Mouse (Mus musculus) mouse trophoblast stem cell (cell line): ENCODE data around the gene Mta2.
"Not testable (repeated sequence)": the region's sequence is repeated elsewhere in the genome, so short reads cannot be mapped to it uniquely, and the experiment has no call there.

Experiments
- in situ Hi-C, 2 experiments: fragments of 300-500 bp; cut with MseI, MboI; formaldehyde crosslinking; loops; 2 replicates in 1 of 2; 3 replicates in 1 of 2; pipeline ENCODE4 v1.15.1; 2025

Mta2 gene

GRCm38 (mm10) chr19:8967373-8967743 is 25.7 kb downstream of the Mta2 start:
- in situ Hi-C loops: no loop called here

- in situ Hi-C loops: no loop called here
These were observed 26.2 kb downstream of the Mta2 start for GRCm38 (mm10) chr19:8967893-8968292.

GRCm38 (mm10) chr19:8972491-8972890 is 30.8 kb downstream of the Mta2 start:
- in situ Hi-C loops: not testable (repeated sequence)

GRCm38 (mm10) chr19:8974638-8975037 is 33.0 kb downstream of the Mta2 start:
- in situ Hi-C loops: no loop called here

- in situ Hi-C loops: no loop called here
These were observed 33.8 kb downstream of the Mta2 start for GRCm38 (mm10) chr19:8975491-8975890.

GRCm38 (mm10) chr19:8976535-8976934 is 34.9 kb downstream of the Mta2 start:
- in situ Hi-C loops: no loop called here

GRCm38 (mm10) chr19:8980771-8981170 is 39.1 kb downstream of the Mta2 start:
- in situ Hi-C loops: no loop called here

GRCm38 (mm10) chr19:8981450-8982168 is 39.9 kb downstream of the Mta2 start:
- in situ Hi-C loops: no loop called here

- in situ Hi-C loops: no loop called here
These were observed 40.9 kb downstream of the Mta2 start for GRCm38 (mm10) chr19:8982303-8983149.

- in situ Hi-C loops: no loop called here
These were observed 41.5 kb downstream of the Mta2 start for GRCm38 (mm10) chr19:8983150-8983650.

GRCm38 (mm10) chr19:8984255-8984868 is 42.7 kb downstream of the Mta2 start:
- in situ Hi-C loops: no loop called here

GRCm38 (mm10) chr19:8985891-8986290 is 44.2 kb downstream of the Mta2 start:
- in situ Hi-C loops: no loop called here

- in situ Hi-C loops: no loop called here
These were observed 46.1 kb downstream of the Mta2 start for GRCm38 (mm10) chr19:8987816-8988215.

GRCm38 (mm10) chr19:8988346-8989065 is 46.8 kb downstream of the Mta2 start:
- in situ Hi-C loops: no loop called here

GRCm38 (mm10) chr19:8989066-8989566 is 47.4 kb downstream of the Mta2 start, which contains the start of gene Ahnak:
TSS of gene Ahnak (plus strand) at chr19:8989284.
- in situ Hi-C loops: no loop called here

- in situ Hi-C loops: loop anchor here (5.0 kb wide), 1 partner anchor 93 kb away; no protein-coding TSS in a partner anchor
These were observed 48.1 kb downstream of the Mta2 start for GRCm38 (mm10) chr19:8989567-8990431.

GRCm38 (mm10) chr19:8990432-8991102 is 48.9 kb downstream of the Mta2 start:
- in situ Hi-C loops: loop anchor here (5.0 kb wide), 1 partner anchor 92 kb away; no protein-coding TSS in a partner anchor

- in situ Hi-C loops: loop anchor here (5.0 kb wide), 1 partner anchor 91 kb away; no protein-coding TSS in a partner anchor
These were observed 49.7 kb downstream of the Mta2 start for GRCm38 (mm10) chr19:8991245-8991870.
